Mouse (Mus musculus): ENCODE measurements at regions not wholly inside any gene's neighbourhood (a gene's known extent, or its start where the extent isn't known, plus 50 kb on each side); places are given as distances from the start of the nearest gene placed in this dataset.

GRCm38 (mm10) chr13:72762481-72762880 is 133.9 kb downstream of the Irx2 start:
- no peak for DNase-seq (ENCODE audit: low spot score)
- Histone ChIP-seq H3K4me3 (no peak overlapping the region), H3K9me3 (replicated peaks) (no peaks in the 10 kb centered on the region), H3K27me3 (ENCODE audit: low read depth, poor library complexity, severe bottlenecking) (peaks cover 8% of the 10 kb centered on the region; the same call in 1 of the 2 replicates), H3K27ac (replicated peaks) (no peak overlapping the region), H3K4me1 (no peaks in the 10 kb centered on the region), H3K36me3 (no peaks in the 10 kb centered on the region)
- 86% methylated on average over 5 of the region's 5 CpGs for WGBS

GRCm38 (mm10) chr13:72763337-72763736 is 134.7 kb downstream of the Irx2 start:
- no peaks in the 10 kb centered on the region for H3K4me1 ChIP-seq
- 70% methylated on average over 4 of the region's 4 CpGs for WGBS
- H3K4me3 ChIP-seq = no peak overlapping the region
- no peaks in the 10 kb centered on the region for H3K9me3 ChIP-seq (replicated peaks)
- H3K27ac ChIP-seq (replicated peaks) = no peak overlapping the region
- H3K27me3 ChIP-seq (ENCODE audit: low read depth, poor library complexity, severe bottlenecking) = peaks cover 8% of the 10 kb centered on the region; the same call in 1 of the 2 replicates
- H3K36me3 ChIP-seq = no peaks in the 10 kb centered on the region
- no peak for DNase-seq (ENCODE audit: low spot score)

- H3K4me3 ChIP-seq = no peak overlapping the region
- H3K27ac ChIP-seq (replicated peaks) = no peak overlapping the region
- H3K36me3 ChIP-seq = no peaks in the 10 kb centered on the region
- 0 out of 2 replicates have a peak, but pooled peaks cover 2% of the 10 kb centered on the region for H3K4me1 ChIP-seq
- no peak for DNase-seq (ENCODE audit: low spot score)
- WGBS = 77% methylated on average over 5 of the region's 5 CpGs
- no peaks in the 10 kb centered on the region for H3K9me3 ChIP-seq (replicated peaks)
- peaks cover 8% of the 10 kb centered on the region; the same call in 1 of the 2 replicates for H3K27me3 ChIP-seq (ENCODE audit: low read depth, poor library complexity, severe bottlenecking)
Measured at GRCm38 (mm10) chr13:72767306-72767705, 138.7 kb downstream of the Irx2 start.

GRCm38 (mm10) chr13:72769007-72769595 is 140.5 kb downstream of the Irx2 start:
- Histone ChIP-seq H3K27me3 (ENCODE audit: low read depth, poor library complexity, severe bottlenecking) (peaks cover 8% of the 10 kb centered on the region; the same call in 1 of the 2 replicates), H3K27ac (replicated peaks) (0 out of 2 replicates have a peak overlapping the region, but pooled peaks have one; percentile 55), H3K4me1 (0 out of 2 replicates have a peak, but pooled peaks cover 2% of the 10 kb centered on the region), H3K9me3 (replicated peaks) (no peaks in the 10 kb centered on the region; the same call in 1 of the 2 replicates), H3K36me3 (no peaks in the 10 kb centered on the region), H3K4me3 (no peak overlapping the region)
- 81% methylated on average over 12 of the region's 12 CpGs for WGBS
- DNase-seq (ENCODE audit: low spot score) = no peak

GRCm38 (mm10) chr13:72783026-72783726 is 154.6 kb downstream of the Irx2 start:
- Histone ChIP-seq H3K9me3 (replicated peaks) (no peaks in the 10 kb centered on the region), H3K27ac (replicated peaks) (no peak overlapping the region), H3K27me3 (ENCODE audit: low read depth, poor library complexity, severe bottlenecking) (no peaks in the 10 kb centered on the region; the same call in 1 of the 2 replicates), H3K4me3 (no peak overlapping the region), H3K4me1 (0 out of 2 replicates have a peak, but pooled peaks cover 5% of the 10 kb centered on the region), H3K36me3 (no peaks in the 10 kb centered on the region)
- WGBS = 74% methylated on average over 7 of the region's 7 CpGs
- DNase-seq (ENCODE audit: low spot score) = no peak

- 0 out of 2 replicates have a peak, but pooled peaks cover 5% of the 10 kb centered on the region for H3K4me1 ChIP-seq
- H3K36me3 ChIP-seq = no peaks in the 10 kb centered on the region
- H3K9me3 ChIP-seq (replicated peaks) = no peaks in the 10 kb centered on the region
- no peak for DNase-seq (ENCODE audit: low spot score)
- H3K27me3 ChIP-seq (ENCODE audit: low read depth, poor library complexity, severe bottlenecking) = no peaks in the 10 kb centered on the region; the same call in 1 of the 2 replicates
- no peak overlapping the region for H3K27ac ChIP-seq (replicated peaks)
- no peak overlapping the region for H3K4me3 ChIP-seq
- WGBS = 74% methylated on average over 6 of the region's 6 CpGs
Measured at GRCm38 (mm10) chr13:72783727-72784070, 155.1 kb downstream of the Irx2 start.

GRCm38 (mm10) chr13:72792695-72793094 is 164.1 kb downstream of the Irx2 start:
- 79% methylated on average over 3 of the region's 3 CpGs for WGBS
- no peak for DNase-seq (ENCODE audit: low spot score)

GRCm38 (mm10) chr13:72800021-72800420 is 171.4 kb downstream of the Irx2 start:
- DNase-seq (ENCODE audit: low spot score) = peak; percentile 31
- Histone ChIP-seq H3K9me3 (replicated peaks) (no peaks in the 10 kb centered on the region), H3K4me1 (peaks cover 17% of the 10 kb centered on the region), H3K36me3 (no peaks in the 10 kb centered on the region), H3K4me3 (no peak overlapping the region), H3K27me3 (ENCODE audit: low read depth, poor library complexity, severe bottlenecking) (peaks cover 10% of the 10 kb centered on the region), H3K27ac (replicated peaks) (no peak overlapping the region)
- 12% methylated on average over 8 of the region's 8 CpGs for WGBS

More at GRCm38 (mm10) chr13:72792695-72793094, 164.1 kb downstream of the Irx2 start:
- Histone ChIP-seq H3K9me3 (replicated peaks) (no peaks in the 10 kb centered on the region), H3K27me3 (ENCODE audit: low read depth, poor library complexity, severe bottlenecking) (no peaks in the 10 kb centered on the region; the same call in 1 of the 2 replicates), H3K4me3 (no peak overlapping the region), H3K27ac (replicated peaks) (no peak overlapping the region), H3K4me1 (peaks cover 9% of the 10 kb centered on the region), H3K36me3 (no peaks in the 10 kb centered on the region)

GRCm38 (mm10) chr13:72800546-72800945 is 171.9 kb downstream of the Irx2 start:
- Histone ChIP-seq H3K4me3 (no peak overlapping the region), H3K27ac (replicated peaks) (no peak overlapping the region), H3K27me3 (ENCODE audit: low read depth, poor library complexity, severe bottlenecking) (peaks cover 10% of the 10 kb centered on the region), H3K9me3 (replicated peaks) (no peaks in the 10 kb centered on the region), H3K4me1 (peaks cover 13% of the 10 kb centered on the region), H3K36me3 (no peaks in the 10 kb centered on the region)
- 70% methylated on average over 3 of the region's 3 CpGs for WGBS
- no peak for DNase-seq (ENCODE audit: low spot score)

- H3K27me3 ChIP-seq (ENCODE audit: low read depth, poor library complexity, severe bottlenecking) = peaks cover 10% of the 10 kb centered on the region
- peaks cover 13% of the 10 kb centered on the region for H3K4me1 ChIP-seq
- H3K27ac ChIP-seq (replicated peaks) = no peak overlapping the region
- no peaks in the 10 kb centered on the region for H3K9me3 ChIP-seq (replicated peaks)
- no peak for DNase-seq (ENCODE audit: low spot score)
- H3K36me3 ChIP-seq = no peaks in the 10 kb centered on the region
- WGBS = 73% methylated on average over 11 of the region's 11 CpGs
- H3K4me3 ChIP-seq = no peak overlapping the region
Measured at GRCm38 (mm10) chr13:72803374-72803773, 174.8 kb downstream of the Irx2 start.

- peaks cover 38% of the 10 kb centered on the region for H3K27me3 ChIP-seq (ENCODE audit: low read depth, poor library complexity, severe bottlenecking)
- no peaks in the 10 kb centered on the region for H3K9me3 ChIP-seq (replicated peaks)
- H3K36me3 ChIP-seq = no peaks in the 10 kb centered on the region
- no peak overlapping the region for H3K4me3 ChIP-seq
- 82% methylated on average over 3 of the region's 3 CpGs for WGBS
- no peak overlapping the region for H3K27ac ChIP-seq (replicated peaks)
- DNase-seq (ENCODE audit: low spot score) = no peak
- H3K4me1 ChIP-seq = peaks cover 9% of the 10 kb centered on the region
Measured at GRCm38 (mm10) chr13:72809226-72809625, 180.6 kb downstream of the Irx2 start.

GRCm38 (mm10) chr13:72810626-72811025 is 182.0 kb downstream of the Irx2 start:
- Histone ChIP-seq H3K4me3 (no peak overlapping the region), H3K27me3 (ENCODE audit: low read depth, poor library complexity, severe bottlenecking) (peaks cover 45% of the 10 kb centered on the region), H3K9me3 (replicated peaks) (no peaks in the 10 kb centered on the region), H3K4me1 (peaks cover 23% of the 10 kb centered on the region), H3K36me3 (no peaks in the 10 kb centered on the region), H3K27ac (replicated peaks) (0 out of 2 replicates have a peak overlapping the region, but pooled peaks have one; percentile 4)
- DNase-seq (ENCODE audit: low spot score) = no peak
- 86% methylated on average over 1 of the region's 1 CpGs for WGBS

GRCm38 (mm10) chr13:72814616-72815015 is 186.0 kb downstream of the Irx2 start:
- Histone ChIP-seq H3K27ac (replicated peaks) (peak overlapping the region; percentile 87), H3K27me3 (ENCODE audit: low read depth, poor library complexity, severe bottlenecking) (peaks cover 82% of the 10 kb centered on the region)

More at GRCm38 (mm10) chr13:72814616-72815015, 186.0 kb downstream of the Irx2 start:
- H3K36me3 ChIP-seq = no peaks in the 10 kb centered on the region
- DNase-seq (ENCODE audit: low spot score) = no peak
- no peaks in the 10 kb centered on the region for H3K9me3 ChIP-seq (replicated peaks)
- no peak overlapping the region for H3K4me3 ChIP-seq
- peaks cover 52% of the 10 kb centered on the region for H3K4me1 ChIP-seq
- WGBS = 40% methylated on average over 7 of the region's 7 CpGs

Measured in midbrain, embryonic 10.5 days (tissue).